Mouse (Mus musculus): ENCODE data around the gene Capn7. TPM values are rescaled to one million over a fixed set of nuclear protein-coding genes. Genes with fewer than 3 reads are reported as not detected.

Capn7 gene
- 114 TPM for polyA plus RNA-seq (2014; fragmentation: Illumina TruSeq; extraction: RNeasy Lipid Tissue Mini Kit (QIAGEN cat#74804); ENCODE audit: low read depth, low replicate concordance)

DNA sequence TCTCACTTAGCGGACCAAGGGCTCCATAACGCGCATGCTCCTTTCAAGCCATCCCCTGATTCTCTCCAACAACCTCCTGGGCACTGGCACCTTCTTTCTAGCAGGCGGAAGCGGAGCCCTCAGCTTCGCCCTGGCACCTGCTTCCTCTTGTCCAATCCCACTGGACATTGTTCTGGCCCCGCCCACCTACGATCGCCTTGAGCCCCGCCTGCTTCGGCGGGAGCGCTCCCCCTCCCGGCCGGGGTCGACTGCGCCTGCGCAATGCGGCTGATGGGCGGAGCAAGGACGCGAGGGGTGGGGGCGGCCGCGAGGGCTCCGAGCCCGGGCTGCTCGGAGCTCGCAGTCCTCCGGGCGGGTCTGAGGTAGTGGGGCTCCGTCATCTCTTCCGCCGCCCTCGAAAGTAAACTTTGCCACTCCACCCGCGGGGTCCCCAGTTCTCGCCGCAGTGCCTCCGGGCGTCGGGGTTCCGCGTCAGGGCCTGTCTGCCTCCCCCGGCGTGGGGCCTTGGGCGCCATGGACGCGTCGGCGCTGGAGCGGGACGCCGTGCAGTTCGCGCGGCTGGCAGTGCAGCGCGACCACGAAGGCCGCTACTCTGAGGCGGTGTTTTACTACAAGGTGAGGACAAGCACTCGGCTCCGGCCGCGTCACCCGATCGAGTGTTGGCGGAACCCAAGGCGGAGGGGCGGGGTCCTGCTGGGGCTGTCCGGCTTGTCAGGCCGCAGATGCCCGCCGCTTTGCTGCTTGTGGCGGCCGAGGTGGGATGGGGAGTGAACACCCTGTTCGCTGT lies at the start of gene Capn7:
Gene Capn7, plus strand, starts transcription at position 270 of the 787 bp plus-strand sequence.

GRCm38 (mm10) chr14:31323849-31324792 lies 12.3 kb upstream of the Capn7 start, which contains the start of gene Dnah1:
TSS of gene Dnah1 (minus strand) at chr14:31323896.

Other genes with a start within 250 kb of the Capn7 start
- gene Smim4, start 207.7 kb upstream of the Capn7 start, polyA plus RNA-seq (2014; fragmentation: Illumina TruSeq; extraction: RNeasy Lipid Tissue Mini Kit (QIAGEN cat#74804); ENCODE audit: low read depth, low replicate concordance), result 24.4 TPM
- gene Nt5dc2, start 205.6 kb upstream of the Capn7 start, polyA plus RNA-seq (2014; fragmentation: Illumina TruSeq; extraction: RNeasy Lipid Tissue Mini Kit (QIAGEN cat#74804); ENCODE audit: low read depth, low replicate concordance), result 1.1 TPM
- gene Stab1, start 168.0 kb upstream of the Capn7 start, polyA plus RNA-seq (2014; fragmentation: Illumina TruSeq; extraction: RNeasy Lipid Tissue Mini Kit (QIAGEN cat#74804); ENCODE audit: low read depth, low replicate concordance), result 0.97 TPM
- gene Tnnc1, start 128.3 kb upstream of the Capn7 start, polyA plus RNA-seq (2014; fragmentation: Illumina TruSeq; extraction: RNeasy Lipid Tissue Mini Kit (QIAGEN cat#74804); ENCODE audit: low read depth, low replicate concordance), result not detected
- 54.5 TPM for gene Nisch, start 119.7 kb upstream of the Capn7 start, polyA plus RNA-seq (2014; fragmentation: Illumina TruSeq; extraction: RNeasy Lipid Tissue Mini Kit (QIAGEN cat#74804); ENCODE audit: low read depth, low replicate concordance)
- gene Sema3g, start 118.8 kb upstream of the Capn7 start, polyA plus RNA-seq (2014; fragmentation: Illumina TruSeq; extraction: RNeasy Lipid Tissue Mini Kit (QIAGEN cat#74804); ENCODE audit: low read depth, low replicate concordance), result 6.5 TPM
- gene Phf7, start 85.3 kb upstream of the Capn7 start, polyA plus RNA-seq (2014; fragmentation: Illumina TruSeq; extraction: RNeasy Lipid Tissue Mini Kit (QIAGEN cat#74804); ENCODE audit: low read depth, low replicate concordance), result 15.3 TPM
- gene Bap1, start 85.2 kb upstream of the Capn7 start, polyA plus RNA-seq (2014; fragmentation: Illumina TruSeq; extraction: RNeasy Lipid Tissue Mini Kit (QIAGEN cat#74804); ENCODE audit: low read depth, low replicate concordance), result 5.7 TPM
- not detected for gene Dnah1, start 12.7 kb upstream of the Capn7 start, polyA plus RNA-seq (2014; fragmentation: Illumina TruSeq; extraction: RNeasy Lipid Tissue Mini Kit (QIAGEN cat#74804); ENCODE audit: low read depth, low replicate concordance)
- 63.8 TPM for gene Sh3bp5, start 99.4 kb downstream of the Capn7 start, polyA plus RNA-seq (2014; fragmentation: Illumina TruSeq; extraction: RNeasy Lipid Tissue Mini Kit (QIAGEN cat#74804); ENCODE audit: low read depth, low replicate concordance)
- 45.7 TPM for gene Eaf1, start 157.8 kb downstream of the Capn7 start, polyA plus RNA-seq (2014; fragmentation: Illumina TruSeq; extraction: RNeasy Lipid Tissue Mini Kit (QIAGEN cat#74804); ENCODE audit: low read depth, low replicate concordance)
- gene Mettl6, start 158.4 kb downstream of the Capn7 start, polyA plus RNA-seq (2014; fragmentation: Illumina TruSeq; extraction: RNeasy Lipid Tissue Mini Kit (QIAGEN cat#74804); ENCODE audit: low read depth, low replicate concordance), result 43.3 TPM

All from kidney, adult 10 weeks (tissue).